Mouse (Mus musculus): ENCODE measurements around the gene Nlrp6. TPM values are rescaled to one million over a fixed set of nuclear protein-coding genes. Genes with fewer than 3 reads are reported as not detected.

Nlrp6 gene
- polyA plus RNA-seq, 1 experiment from 2014 or later, result 0.61 TPM

GRCm38 (mm10) chr7:140921225-140921975, 698 bp downstream of the Nlrp6 start:
- Histone ChIP-seq H3K36me3 (ENCODE audit: control insufficient read depth, insufficient read depth, low read length) (no peaks in the 10 kb centered on the region), H3K9me3 (ENCODE audit: control insufficient read depth, low read length) (no peaks in the 10 kb centered on the region), H3K27me3 (ENCODE audit: control insufficient read depth, insufficient read depth, low read length) (peaks cover 51% of the 10 kb centered on the region), H3K27ac (ENCODE audit: low read depth, low read length) (no peak overlapping the region), H3K4me3 (ENCODE audit: low read length) (peak overlapping the region; percentile 35), H3K4me2 (replicated peaks; ENCODE audit: low read depth, low read length) (no peak overlapping the region; the same call in 1 of the 2 replicates), H3K9ac (ENCODE audit: low read depth, low read length) (no peak overlapping the region), H3K4me1 (ENCODE audit: control insufficient read depth, insufficient read depth, low read length) (peaks cover 10% of the 10 kb centered on the region)
- WGBS, result 22% methylated on average over 22 of the region's 22 CpGs
- 0 out of 2 replicates have a peak, but pooled peaks have one; percentile 30 for ATAC-seq (ENCODE audit: low FRiP score, low TSS enrichment)

- H3K4me3 ChIP-seq (ENCODE audit: low read length), result peak overlapping the region; percentile 35
- under 1% methylated on average over 49 of the region's 49 CpGs for WGBS
- ATAC-seq (ENCODE audit: low FRiP score, low TSS enrichment), result peak; percentile 91
- peak overlapping the region; percentile 58 for H3K4me2 ChIP-seq (replicated peaks; ENCODE audit: low read depth, low read length)
- no peak overlapping the region for H3K27ac ChIP-seq (ENCODE audit: low read depth, low read length)
- no peak overlapping the region for H3K9ac ChIP-seq (ENCODE audit: low read depth, low read length)
- peaks cover 10% of the 10 kb centered on the region for H3K4me1 ChIP-seq (ENCODE audit: control insufficient read depth, insufficient read depth, low read length)
- no peaks in the 10 kb centered on the region for H3K36me3 ChIP-seq (ENCODE audit: control insufficient read depth, insufficient read depth, low read length)
- H3K9me3 ChIP-seq (ENCODE audit: control insufficient read depth, low read length), result no peaks in the 10 kb centered on the region
- H3K27me3 ChIP-seq (ENCODE audit: control insufficient read depth, insufficient read depth, low read length), result peaks cover 51% of the 10 kb centered on the region
These were observed 1.8 kb downstream of the Nlrp6 start for GRCm38 (mm10) chr7:140922398-140923069.

DNA sequence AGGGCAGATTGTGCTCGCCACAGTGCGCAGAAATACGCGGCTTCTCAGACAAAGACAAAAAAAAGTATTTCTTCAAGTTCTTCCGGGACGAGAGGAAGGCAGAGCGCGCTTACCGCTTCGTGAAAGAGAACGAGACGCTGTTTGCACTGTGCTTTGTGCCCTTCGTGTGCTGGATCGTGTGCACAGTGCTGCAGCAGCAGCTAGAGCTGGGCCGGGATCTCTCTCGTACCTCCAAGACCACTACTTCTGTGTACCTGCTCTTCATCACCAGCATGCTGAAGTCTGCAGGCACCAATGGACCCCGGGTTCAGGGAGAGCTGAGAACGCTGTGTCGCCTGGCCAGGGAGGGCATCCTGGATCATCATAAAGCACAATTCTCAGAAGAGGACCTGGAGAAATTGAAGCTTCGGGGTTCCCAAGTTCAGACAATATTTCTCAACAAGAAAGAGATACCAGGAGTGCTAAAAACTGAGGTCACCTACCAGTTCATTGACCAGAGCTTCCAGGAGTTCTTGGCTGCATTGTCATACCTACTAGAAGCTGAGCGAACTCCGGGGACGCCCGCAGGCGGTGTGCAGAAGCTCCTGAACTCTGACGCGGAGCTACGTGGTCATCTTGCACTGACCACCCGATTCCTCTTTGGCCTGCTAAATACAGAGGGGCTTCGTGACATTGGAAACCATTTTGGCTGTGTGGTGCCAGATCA, 2.5 kb downstream of the Nlrp6 start:
- peak overlapping the region; percentile 35 for H3K4me3 ChIP-seq (ENCODE audit: low read length)
- no peak overlapping the region for H3K9ac ChIP-seq (ENCODE audit: low read depth, low read length)
- no peak; the same call in 1 of the 2 replicates for ATAC-seq (ENCODE audit: low FRiP score, low TSS enrichment)

DNA sequence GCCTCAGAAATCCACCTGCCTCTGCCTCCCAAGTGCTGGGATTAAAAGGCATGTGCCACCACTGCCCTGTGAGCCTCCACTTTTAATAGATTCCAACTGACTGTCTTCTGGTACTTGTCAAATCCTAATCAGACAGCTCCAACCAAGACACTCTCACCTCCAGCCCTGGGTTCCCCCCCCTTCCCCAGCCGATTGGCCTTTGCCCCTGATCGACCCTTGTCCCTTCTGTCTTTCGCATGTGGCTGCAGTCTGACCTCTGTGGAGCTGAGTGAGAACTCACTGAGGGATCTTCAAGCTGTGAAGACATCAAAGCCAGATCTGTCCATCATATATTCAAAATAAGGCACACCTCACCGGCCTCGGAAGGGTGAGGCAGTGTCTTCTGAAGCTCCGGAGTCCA, 6.5 kb downstream of the Nlrp6 start:
- Histone ChIP-seq H3K27ac (ENCODE audit: low read depth, low read length) (no peak overlapping the region), H3K9ac (ENCODE audit: low read depth, low read length) (no peak overlapping the region), H3K9me3 (ENCODE audit: control insufficient read depth, low read length) (no peaks in the 10 kb centered on the region), H3K4me3 (ENCODE audit: low read length) (no peak overlapping the region), H3K4me1 (ENCODE audit: control insufficient read depth, insufficient read depth, low read length) (peaks cover 7% of the 10 kb centered on the region), H3K4me2 (replicated peaks; ENCODE audit: low read depth, low read length) (no peak overlapping the region), H3K27me3 (ENCODE audit: control insufficient read depth, insufficient read depth, low read length) (peaks cover 30% of the 10 kb centered on the region), H3K36me3 (ENCODE audit: control insufficient read depth, insufficient read depth, low read length) (no peaks in the 10 kb centered on the region)
- no peak for ATAC-seq (ENCODE audit: low FRiP score, low TSS enrichment)
- WGBS, result 91% methylated on average over 6 of the region's 6 CpGs

More for the DNA sequence above, 2.5 kb downstream of the Nlrp6 start:
- Histone ChIP-seq H3K4me1 (ENCODE audit: control insufficient read depth, insufficient read depth, low read length) (peaks cover 10% of the 10 kb centered on the region), H3K27me3 (ENCODE audit: control insufficient read depth, insufficient read depth, low read length) (peaks cover 48% of the 10 kb centered on the region), H3K36me3 (ENCODE audit: control insufficient read depth, insufficient read depth, low read length) (no peaks in the 10 kb centered on the region), H3K27ac (ENCODE audit: low read depth, low read length) (no peak overlapping the region), H3K4me2 (replicated peaks; ENCODE audit: low read depth, low read length) (peak overlapping the region; percentile 58), H3K9me3 (ENCODE audit: control insufficient read depth, low read length) (no peaks in the 10 kb centered on the region)
- WGBS, result 17% methylated on average over 30 of the region's 30 CpGs

- H3K27me3 ChIP-seq (ENCODE audit: control insufficient read depth, insufficient read depth, low read length), result peaks cover 13% of the 10 kb centered on the region
These were observed 17.7 kb downstream of the Nlrp6 start for GRCm38 (mm10) chr7:140938436-140938835.

DNA sequence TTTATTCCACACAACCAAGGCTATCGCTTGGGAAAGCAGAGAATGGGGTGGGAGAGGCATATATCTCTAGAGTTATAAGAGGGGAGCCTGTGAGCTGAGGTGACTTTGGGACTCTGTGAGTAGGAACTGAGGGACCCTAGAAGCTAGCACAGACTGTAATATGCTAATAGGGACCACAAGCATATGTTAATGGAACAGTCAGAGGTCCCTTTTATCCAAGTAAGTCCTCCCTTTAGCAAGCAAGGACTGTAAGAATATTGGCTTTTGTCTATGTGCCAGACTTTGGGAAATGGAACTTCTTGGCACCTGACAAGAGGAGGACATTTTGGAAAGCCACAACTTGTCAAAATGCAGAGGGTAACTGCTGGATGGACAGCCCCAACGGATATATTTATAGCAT, 18.2 kb downstream of the Nlrp6 start:
- Histone ChIP-seq H3K4me1 (ENCODE audit: control insufficient read depth, insufficient read depth, low read length) (peaks cover 15% of the 10 kb centered on the region; the same call in 1 of the 2 replicates), H3K4me2 (replicated peaks; ENCODE audit: low read depth, low read length) (no peak overlapping the region), H3K27me3 (ENCODE audit: control insufficient read depth, insufficient read depth, low read length) (peaks cover 13% of the 10 kb centered on the region), H3K27ac (ENCODE audit: low read depth, low read length) (0 out of 2 replicates have a peak overlapping the region, but pooled peaks have one; percentile 56), H3K36me3 (ENCODE audit: control insufficient read depth, insufficient read depth, low read length) (no peaks in the 10 kb centered on the region), H3K4me3 (ENCODE audit: low read length) (no peak overlapping the region), H3K9ac (ENCODE audit: low read depth, low read length) (no peak overlapping the region), H3K9me3 (ENCODE audit: control insufficient read depth, low read length) (no peaks in the 10 kb centered on the region)
- ATAC-seq (ENCODE audit: low FRiP score, low TSS enrichment), result no peak
- WGBS, result 38% methylated on average over 2 of the region's 2 CpGs

More at GRCm38 (mm10) chr7:140938436-140938835, 17.7 kb downstream of the Nlrp6 start:
- peaks cover 15% of the 10 kb centered on the region; the same call in 1 of the 2 replicates for H3K4me1 ChIP-seq (ENCODE audit: control insufficient read depth, insufficient read depth, low read length)
- no peak overlapping the region for H3K27ac ChIP-seq (ENCODE audit: low read depth, low read length)
- no peak for ATAC-seq (ENCODE audit: low FRiP score, low TSS enrichment)
- no peak overlapping the region for H3K4me2 ChIP-seq (replicated peaks; ENCODE audit: low read depth, low read length)
- 52% methylated on average over 3 of the region's 3 CpGs for WGBS
- no peak overlapping the region for H3K9ac ChIP-seq (ENCODE audit: low read depth, low read length)
- H3K36me3 ChIP-seq (ENCODE audit: control insufficient read depth, insufficient read depth, low read length), result no peaks in the 10 kb centered on the region
- H3K9me3 ChIP-seq (ENCODE audit: control insufficient read depth, low read length), result no peaks in the 10 kb centered on the region
- no peak overlapping the region for H3K4me3 ChIP-seq (ENCODE audit: low read length)

DNA sequence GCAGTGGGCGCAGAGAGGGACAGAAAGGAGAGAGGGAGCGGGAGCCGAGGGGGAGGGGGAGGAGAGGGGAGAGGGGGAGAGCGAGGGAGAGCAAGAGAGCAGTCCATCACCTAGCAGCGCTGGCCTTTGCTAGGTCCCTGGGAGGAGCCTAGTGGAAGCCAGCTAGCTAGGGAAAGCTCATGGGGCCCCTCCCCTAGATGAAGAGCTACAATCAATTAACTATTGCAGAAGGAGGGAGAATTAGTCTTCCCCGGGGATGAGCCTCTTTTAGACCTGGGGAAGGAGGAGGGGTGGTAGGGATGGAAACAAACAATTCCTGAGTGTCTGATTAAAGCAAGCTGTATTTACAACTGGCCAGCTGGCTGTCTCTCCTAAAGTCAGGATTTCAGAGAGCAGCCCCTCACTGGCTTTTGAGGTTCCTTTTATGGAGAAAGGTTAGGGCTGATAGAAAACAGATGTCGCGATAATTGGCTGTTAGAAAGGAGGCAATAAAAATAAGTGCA, 19.0 kb downstream of the Nlrp6 start:
- Histone ChIP-seq H3K4me1 (ENCODE audit: control insufficient read depth, insufficient read depth, low read length) (peaks cover 15% of the 10 kb centered on the region; the same call in 1 of the 2 replicates), H3K9me3 (ENCODE audit: control insufficient read depth, low read length) (no peaks in the 10 kb centered on the region), H3K4me3 (ENCODE audit: low read length) (no peak overlapping the region), H3K4me2 (replicated peaks; ENCODE audit: low read depth, low read length) (no peak overlapping the region; the same call in 1 of the 2 replicates), H3K9ac (ENCODE audit: low read depth, low read length) (no peak overlapping the region), H3K27me3 (ENCODE audit: control insufficient read depth, insufficient read depth, low read length) (peaks cover 13% of the 10 kb centered on the region), H3K36me3 (ENCODE audit: control insufficient read depth, insufficient read depth, low read length) (0 out of 2 replicates have a peak, but pooled peaks cover under 1% of the 10 kb centered on the region), H3K27ac (ENCODE audit: low read depth, low read length) (peak overlapping the region; percentile 56; the same call in 1 of the 2 replicates)
- ATAC-seq (ENCODE audit: low FRiP score, low TSS enrichment), result peak; percentile 52
- WGBS, result 8% methylated on average over 7 of the region's 8 CpGs

GRCm38 (mm10) chr7:140941222-140942051, 20.7 kb downstream of the Nlrp6 start, which contains the start of gene Pgghg:
Pgghg (plus strand) TSS chr7:140941391.
- H3K9me3 ChIP-seq (ENCODE audit: control insufficient read depth, low read length), result no peaks in the 10 kb centered on the region
- WGBS, result 3% methylated on average over 33 of the region's 33 CpGs
- peak; percentile 88 for ATAC-seq (ENCODE audit: low FRiP score, low TSS enrichment)
- peak within 1 kb of the TSS; percentile 73 for H3K9ac ChIP-seq (ENCODE audit: low read depth, low read length)
- H3K4me3 ChIP-seq (ENCODE audit: low read length), result peak within 1 kb of the TSS; percentile 46
- peak within 1 kb of the TSS; percentile 71 for H3K4me2 ChIP-seq (replicated peaks; ENCODE audit: low read depth, low read length)
- H3K4me1 ChIP-seq (ENCODE audit: control insufficient read depth, insufficient read depth, low read length), result peaks cover 15% of the 10 kb centered on the region; the same call in 1 of the 2 replicates
- peaks cover 16% of the 10 kb centered on the region for H3K36me3 ChIP-seq (ENCODE audit: control insufficient read depth, insufficient read depth, low read length)
- peaks cover 4% of the 10 kb centered on the region; the same call in 1 of the 2 replicates for H3K27me3 ChIP-seq (ENCODE audit: control insufficient read depth, insufficient read depth, low read length)
- H3K27ac ChIP-seq (ENCODE audit: low read depth, low read length), result peak within 1 kb of the TSS; percentile 86
